ENCODE assay signal across 9 mouse cellular contexts in the genomic region with DNA sequence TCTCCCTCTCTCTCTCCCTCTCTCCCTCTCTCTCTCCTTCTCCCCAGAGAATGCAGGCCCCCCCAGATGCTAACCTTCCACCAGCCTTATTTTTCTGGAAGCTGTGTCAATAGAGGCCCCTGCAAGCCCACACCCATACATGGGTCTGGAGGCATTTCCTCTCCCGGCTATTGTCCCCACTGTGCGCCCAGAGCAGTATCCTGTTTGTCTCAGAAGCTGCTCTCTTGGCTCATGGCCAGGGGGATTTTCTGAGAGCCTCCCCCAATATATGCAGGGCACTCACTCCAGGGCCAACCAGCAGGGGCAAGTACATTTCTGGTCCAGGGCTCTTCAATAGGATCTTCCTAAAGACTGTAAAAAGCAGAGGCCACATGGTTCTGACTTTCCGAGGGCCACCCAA. TPM values are rescaled to one million over a fixed set of nuclear protein-coding genes. Genes with fewer than 3 reads are reported as not detected.
A peak's percentile ranks its signal among the peaks of the same experiment; 100 is the strongest.
DNase-seq lines count a peak whose midpoint lies in the region.
"Had no signal": no experiment of that assay in that cellular context is flagged by ENCODE, and none has a peak within 500 bp of the region (broad histone marks: within the 10 kb centered on the region; RNA-seq: fewer than 3 reads in every experiment).

No protein-coding gene starts in this region.

- H3K36me3 ChIP-seq in splenic B cell, adult 2 months (ENCODE audit: control insufficient read depth, insufficient read depth, low read length, poor library complexity, severe bottlenecking): no peaks in the 10 kb centered on the region
- H3K36me3 ChIP-seq: midbrain, embryonic 12.5 days had no signal

- peak; percentile 33 to 35 for DNase-seq in cerebellum, postnatal 10 days
- no peak for DNase-seq in cerebellum, adult 9-10 months
- peak; percentile 78 for DNase-seq in adrenal gland, postnatal 14 days
- DNase-seq in heart, postnatal 14 days: peak; percentile 69 to 72
- DNase-seq in liver: peak; percentile 30
- DNase-seq in splenic B cell, adult 2 months (ENCODE audit: low read depth, low spot score): peak; percentile 48
- no peak for DNase-seq in left cerebral cortex, postnatal 25 days (ENCODE audit: low spot score in 2 of 2)
- DNase-seq in frontal cortex, postnatal 25 days (ENCODE audit: low spot score in 2 of 2): no peak

- intact Hi-C loops in heart, postnatal 14 days (cut with DNase I): no loop called here
- intact Hi-C loops in left cerebral cortex, postnatal 25 days (cut with DNase I): no loop called here

- no peaks in the 10 kb centered on the region for H3K27me3 ChIP-seq in splenic B cell, adult 2 months (ENCODE audit: control insufficient read depth, insufficient read depth, low read length, poor library complexity, severe bottlenecking)
- H3K27me3 ChIP-seq: midbrain, embryonic 12.5 days had no signal

RNA-seq across cellular contexts. Expression of a gene that starts 9.9 kb away (rescaled TPM):
- total RNA-seq in adrenal gland, postnatal 14 days (2021): 14.9 and 15.0 TPM in 2 replicates
- 10 to 100 TPM in 1 of 2 experiments, 1 to 10 TPM in 1; 9.8 to 10.6 TPM for total RNA-seq in heart, postnatal 14 days (2021)
- 1 to 10 TPM; 2.7 to 3.0 TPM for total RNA-seq in left cerebral cortex, postnatal 25 days (2021)

RNA-seq across cellular contexts. Expression of a gene that starts 27.8 kb away (rescaled TPM):
- total RNA-seq in adrenal gland, postnatal 14 days (2021): 3.0 and 4.0 TPM in 2 replicates
- total RNA-seq in heart, postnatal 14 days (2021): 10 to 100 TPM; 12.2 to 17.5 TPM
- 100 to 1,000 TPM; 175 to 209 TPM for total RNA-seq in left cerebral cortex, postnatal 25 days (2021)

RNA-seq across cellular contexts. Expression of a gene that starts 50.3 kb away (rescaled TPM):
- total RNA-seq in adrenal gland, postnatal 14 days (2021): 49.7 TPM in 2 replicates
- 100 to 1,000 TPM; 108 to 149 TPM for total RNA-seq in heart, postnatal 14 days (2021)
- total RNA-seq in left cerebral cortex, postnatal 25 days (2021): 1 to 10 TPM; 6.4 to 7.4 TPM

Comparison
In these comparisons a context has a peak if more than half of its experiments do, and no peak if none do; other contexts are left out.
1. DNase-seq: peak in cerebellum, postnatal 10 days (2 of 2), adrenal gland, postnatal 14 days (single experiment), heart, postnatal 14 days (2 of 2), liver (single experiment) and splenic B cell, adult 2 months (single experiment); none in cerebellum, adult 9-10 months (single experiment), left cerebral cortex, postnatal 25 days (0 of 2) and frontal cortex, postnatal 25 days (0 of 2).
2. RNA of a gene that starts 27.8 kb away (total RNA-seq): 175 to 209 TPM in left cerebral cortex, postnatal 25 days; 12.2 to 17.5 TPM in heart, postnatal 14 days and 3.0 to 4.0 TPM in adrenal gland, postnatal 14 days; every median in the first group is over 4 times any median in the second.